Mouse (Mus musculus) spleen, adult 18-20 months (tissue): ENCODE results near the gene Wdr72.
A peak's percentile ranks its signal among the peaks of the same experiment; 100 is the strongest.

ENCODE experiments used
- DNase-seq, 2 experiments: peaks; one replicate each; pipeline ENCODE4 v3.0.0; 2022; ENCODE audit warnings: mixed read lengths in 2 of 2

Wdr72 gene

DNA sequence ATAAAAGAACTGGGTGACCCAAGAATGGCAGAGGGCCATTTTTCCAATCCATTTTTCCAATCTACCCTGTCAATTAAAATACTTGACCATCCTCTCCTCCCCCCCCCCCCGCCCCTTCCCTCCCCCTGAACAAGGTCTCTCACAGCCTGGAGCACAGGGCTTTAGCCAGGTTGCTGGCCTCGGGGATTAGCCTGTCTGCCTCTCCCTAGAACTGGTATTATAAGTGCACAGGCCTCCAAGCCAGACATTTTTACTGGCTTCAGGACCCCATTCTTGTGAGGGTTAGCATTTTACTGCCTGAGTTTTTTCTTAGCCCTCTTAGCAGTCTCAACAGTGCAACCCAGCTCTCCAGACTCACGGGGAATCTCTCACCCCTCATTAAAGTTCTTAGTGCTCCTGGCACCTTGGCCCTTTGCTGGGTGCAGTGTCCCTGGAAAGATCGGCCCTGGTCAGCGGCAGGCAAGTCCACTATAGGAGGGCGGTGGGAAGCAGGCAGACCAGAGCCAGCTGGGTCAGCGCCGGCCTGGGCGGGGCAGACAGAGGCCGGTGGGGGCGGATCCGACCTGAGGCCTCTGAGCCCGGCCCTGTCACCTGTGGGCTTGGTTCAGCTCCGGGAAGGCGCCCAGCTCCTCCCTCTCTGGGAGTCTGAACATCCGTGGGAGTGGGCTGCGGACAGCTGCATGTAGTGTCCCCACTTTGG is at the start of gene Wdr72:
TSS of gene Wdr72 (plus strand) at position 596 of the 700 bp plus-strand sequence.
- DNase-seq: no peak

DNA sequence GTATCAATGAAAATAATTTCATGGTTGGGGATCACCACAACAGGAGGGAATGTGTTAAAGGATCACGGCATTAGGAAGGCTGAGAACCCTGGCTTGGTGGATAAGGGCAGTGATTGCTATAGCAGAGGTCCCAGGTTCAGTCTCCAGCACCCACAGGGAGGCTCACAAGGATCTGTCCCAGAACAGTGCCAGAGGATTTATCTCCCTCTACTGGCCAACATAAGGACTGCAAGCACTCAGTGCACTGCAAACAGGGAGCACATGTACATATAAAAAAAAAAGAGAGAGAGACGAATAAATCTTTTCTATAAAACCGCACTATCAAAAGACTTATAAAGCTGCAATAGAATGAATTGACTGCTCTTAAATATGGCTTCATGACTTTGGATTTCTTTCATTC is 43.9 kb upstream of the Wdr72 start:
- no peak for DNase-seq

DNA sequence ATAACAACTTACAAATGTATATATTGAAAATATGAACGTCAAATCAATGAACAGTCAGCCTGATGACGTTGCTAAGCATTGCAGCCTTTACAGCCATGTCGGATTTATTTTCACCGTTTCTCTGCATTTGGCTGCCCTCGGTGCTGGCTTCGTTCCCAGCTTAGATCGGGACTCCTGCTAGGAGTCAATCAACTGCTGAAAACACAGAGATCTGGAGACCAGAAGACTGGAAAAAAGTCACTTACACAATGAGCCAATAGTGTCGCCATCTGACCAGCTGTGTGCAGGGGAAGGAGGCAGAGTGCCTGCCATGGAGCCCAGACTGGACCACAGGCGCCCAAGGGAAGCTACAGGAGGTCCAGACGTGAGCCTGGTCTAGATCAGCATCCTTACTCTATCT is 43.4 kb upstream of the Wdr72 start:
- no peak for DNase-seq

DNA sequence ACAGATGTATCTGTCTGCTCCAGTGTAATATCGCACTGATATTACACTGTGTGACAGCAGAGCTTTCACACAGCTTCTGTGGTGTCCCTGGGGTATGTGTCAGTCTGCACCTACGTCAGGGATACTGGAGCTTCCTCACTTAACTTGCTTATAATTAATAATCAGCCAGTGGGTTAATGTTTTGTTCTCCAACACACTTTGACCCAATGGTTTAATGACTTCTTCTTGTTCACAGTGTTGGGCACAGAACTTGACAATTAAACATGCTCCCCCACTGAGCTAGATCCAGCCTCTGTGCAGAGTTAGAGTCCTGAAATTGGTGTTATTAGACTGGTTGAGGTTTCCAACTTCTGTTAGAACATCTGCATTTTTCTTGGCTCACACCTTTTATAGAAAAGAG is 34.2 kb upstream of the Wdr72 start:
- no peak for DNase-seq

DNA sequence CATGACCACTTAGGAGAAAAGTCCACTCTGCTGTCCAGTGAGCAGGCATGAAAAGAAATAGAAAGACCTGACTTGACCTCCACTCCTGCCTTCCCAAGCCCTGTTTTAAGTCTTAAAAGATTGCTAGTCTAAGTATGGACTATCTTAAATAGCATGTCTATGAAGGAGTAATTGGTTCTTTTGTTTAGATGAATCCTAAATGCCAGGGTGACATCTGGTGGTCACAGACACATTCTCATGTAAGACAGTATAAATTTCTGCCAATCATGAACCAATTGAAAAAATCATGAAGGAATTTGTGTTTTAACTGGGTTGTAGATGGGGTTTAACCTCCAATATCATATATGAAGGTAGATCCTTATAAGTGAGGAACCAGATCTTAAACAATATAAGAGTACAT is 31.7 kb upstream of the Wdr72 start:
- no peak for DNase-seq

DNA sequence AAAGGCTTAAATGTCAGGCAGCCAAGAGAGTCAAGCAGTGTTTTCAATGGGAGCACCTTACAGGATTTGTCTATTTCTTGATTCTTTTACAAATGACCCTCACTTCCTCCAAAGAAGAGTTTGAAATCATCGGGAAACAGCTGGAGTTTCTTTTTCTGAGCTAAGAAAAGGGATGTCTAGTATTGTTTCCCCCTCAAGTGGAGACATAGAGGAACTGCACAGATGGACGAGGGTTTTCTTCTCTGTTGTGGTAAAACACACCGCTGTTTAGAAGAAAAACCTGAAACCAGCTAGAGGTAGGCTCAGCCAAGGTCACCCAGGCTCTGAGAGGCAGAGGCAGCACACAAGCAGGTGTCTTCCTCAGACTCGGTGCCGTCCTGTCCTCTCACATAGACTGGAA is 29.9 kb upstream of the Wdr72 start:
- no peak for DNase-seq

DNA sequence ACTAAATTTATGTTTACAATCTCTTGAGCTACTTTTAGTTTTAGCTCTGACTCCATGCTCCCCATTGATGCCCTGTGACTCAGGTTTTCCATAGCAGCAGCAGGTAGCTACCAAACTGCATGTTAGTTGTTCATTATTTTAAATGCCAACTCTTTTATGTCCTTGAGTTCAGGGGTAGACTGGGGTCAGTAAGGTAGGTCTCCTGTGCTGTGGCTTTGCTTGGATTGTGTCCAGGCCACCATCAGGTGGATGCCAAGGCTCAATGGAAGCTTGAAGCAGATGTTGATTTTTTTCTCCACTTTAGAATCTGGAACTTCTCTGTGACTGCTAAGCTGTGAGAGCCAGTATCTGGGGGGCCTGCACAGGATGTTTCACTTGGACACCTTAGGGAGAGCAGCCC is 8.6 kb upstream of the Wdr72 start:
- DNase-seq: no peak

DNA sequence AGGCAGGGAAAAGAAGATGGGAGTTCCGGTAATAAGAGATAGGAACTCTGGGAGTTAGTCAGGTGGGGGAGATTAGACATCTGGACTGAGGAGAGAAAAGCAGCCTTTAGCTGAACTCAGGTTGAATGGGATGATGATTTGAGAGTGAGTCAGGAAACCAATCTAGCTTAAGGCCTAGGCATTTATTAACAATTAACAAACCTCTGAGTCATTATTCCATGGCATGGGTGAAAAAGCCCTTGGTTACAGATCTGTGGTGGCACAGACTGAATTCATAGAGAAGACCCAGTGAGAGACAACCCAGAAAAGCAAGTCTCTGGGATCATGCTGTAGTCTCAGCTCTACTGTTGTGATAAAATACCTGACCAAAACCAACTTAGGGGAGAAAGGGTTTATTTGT is 7.5 kb upstream of the Wdr72 start:
- no peak for DNase-seq

DNA sequence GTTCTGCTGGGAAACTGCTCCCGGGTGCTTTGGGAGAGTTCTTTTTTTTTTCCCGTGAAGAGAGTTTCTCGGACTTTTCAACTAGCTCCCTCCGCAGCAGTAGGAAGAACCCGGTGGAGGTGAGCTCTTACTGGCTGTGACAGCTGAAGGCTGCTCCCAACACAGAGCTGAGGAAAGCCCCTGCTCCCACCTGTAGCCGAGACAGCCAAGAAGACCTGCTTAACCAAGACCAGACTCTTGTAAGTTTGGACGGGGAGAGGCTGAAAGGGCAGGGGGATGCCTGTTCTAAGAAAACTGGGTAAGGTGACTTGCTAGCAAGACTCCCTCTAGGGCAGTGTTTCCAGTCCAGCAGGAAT is 283 bp downstream of the Wdr72 start:
- DNase-seq: no peak

DNA sequence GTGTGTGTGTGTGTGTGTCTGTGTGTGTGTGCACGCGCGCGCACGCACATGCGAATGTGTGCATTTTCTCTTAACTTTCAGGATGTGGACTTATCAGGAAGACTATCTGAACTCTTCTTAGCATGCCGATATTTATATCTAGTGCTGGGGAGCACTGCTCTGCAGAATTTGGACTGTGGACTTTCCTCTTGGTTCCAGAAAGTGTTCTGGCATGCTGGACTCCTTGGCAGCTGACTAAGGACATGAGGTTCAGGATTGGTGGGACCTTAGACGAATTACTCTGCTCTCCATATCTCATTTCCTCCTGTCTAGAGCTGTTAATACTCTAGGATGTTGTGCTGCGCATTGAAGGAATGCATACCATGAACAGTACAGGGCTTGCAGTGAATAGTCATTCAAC is 2.4 kb downstream of the Wdr72 start:
- DNase-seq: no peak

DNA sequence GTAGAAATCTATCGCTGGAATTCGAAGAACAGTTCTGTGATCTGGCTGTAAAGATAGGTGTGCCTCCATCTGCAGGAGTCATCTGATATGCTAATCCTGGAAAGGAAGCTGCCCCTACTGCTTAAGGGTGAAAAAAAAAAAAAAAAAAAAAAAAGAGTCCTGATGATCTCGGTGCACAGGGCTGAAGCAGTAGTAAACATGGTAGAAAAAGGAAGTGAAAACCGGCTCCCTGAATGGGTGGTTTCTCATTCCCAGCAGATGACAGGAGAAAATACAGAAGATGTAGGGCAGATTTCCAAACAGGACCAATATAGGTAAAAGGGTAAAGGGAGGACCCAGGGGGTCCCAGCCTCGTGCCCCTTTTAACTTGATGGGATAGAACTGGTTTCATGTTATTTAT is 16.1 kb downstream of the Wdr72 start:
- no peak for DNase-seq

DNA sequence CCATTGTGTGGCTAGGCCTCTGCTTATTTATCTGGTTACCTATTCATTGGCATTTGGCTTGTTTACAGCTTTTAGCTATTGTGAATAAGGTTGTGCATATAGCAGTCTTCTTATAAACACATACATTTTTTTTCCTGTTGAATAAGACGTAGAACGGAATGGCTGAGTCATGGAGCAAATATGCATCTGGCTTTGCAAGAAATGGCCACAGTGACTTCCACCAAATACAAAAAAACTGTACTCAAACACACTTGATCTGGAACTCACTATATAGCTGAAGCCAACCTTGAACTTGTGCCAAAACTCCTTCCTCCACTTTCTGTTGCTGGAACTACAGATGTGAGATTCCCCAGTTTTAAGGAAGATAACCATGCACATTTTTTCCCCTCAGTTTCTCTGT is 23.9 kb downstream of the Wdr72 start:
- DNase-seq: no peak

DNA sequence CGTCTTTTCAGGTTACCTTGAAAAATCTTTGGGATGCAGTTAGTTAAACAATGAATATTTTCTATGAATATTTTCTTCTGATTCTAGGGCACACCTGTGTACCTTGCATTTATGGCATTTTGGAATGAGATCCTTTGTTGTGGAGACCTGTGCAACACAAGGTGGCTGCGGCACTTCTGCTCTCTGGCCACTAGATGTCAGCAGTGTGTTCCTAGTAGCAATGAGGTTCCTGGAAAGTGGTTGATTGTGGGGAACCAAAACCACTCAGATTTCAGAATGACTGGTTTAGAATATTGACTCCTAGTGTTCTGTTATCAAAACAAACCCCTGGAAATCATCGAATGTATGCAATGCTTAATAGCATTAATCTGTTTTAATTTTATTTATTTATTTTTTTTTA is 31.7 kb downstream of the Wdr72 start:
- peak in 1 of 2 experiments; percentile 31 for DNase-seq

DNA sequence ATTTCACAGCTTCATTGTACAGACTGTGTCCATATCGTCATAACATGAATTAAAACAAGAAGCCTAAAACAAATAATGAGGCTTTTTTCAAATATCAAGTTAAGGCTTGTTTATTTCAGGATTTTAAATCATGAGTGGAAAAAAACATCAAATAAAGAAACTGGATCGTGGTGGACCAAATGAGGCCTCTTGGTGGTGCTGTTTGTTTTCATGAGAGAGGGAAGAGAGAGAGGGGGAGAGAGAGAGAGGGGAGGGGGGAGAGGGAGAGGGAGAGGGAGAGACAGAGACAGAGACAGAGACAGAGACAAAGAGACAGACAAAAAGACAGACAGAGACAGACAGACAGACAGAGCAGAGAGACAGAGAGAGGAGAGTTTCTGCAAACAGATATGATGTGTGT is 32.5 kb downstream of the Wdr72 start:
- no peak for DNase-seq

DNA sequence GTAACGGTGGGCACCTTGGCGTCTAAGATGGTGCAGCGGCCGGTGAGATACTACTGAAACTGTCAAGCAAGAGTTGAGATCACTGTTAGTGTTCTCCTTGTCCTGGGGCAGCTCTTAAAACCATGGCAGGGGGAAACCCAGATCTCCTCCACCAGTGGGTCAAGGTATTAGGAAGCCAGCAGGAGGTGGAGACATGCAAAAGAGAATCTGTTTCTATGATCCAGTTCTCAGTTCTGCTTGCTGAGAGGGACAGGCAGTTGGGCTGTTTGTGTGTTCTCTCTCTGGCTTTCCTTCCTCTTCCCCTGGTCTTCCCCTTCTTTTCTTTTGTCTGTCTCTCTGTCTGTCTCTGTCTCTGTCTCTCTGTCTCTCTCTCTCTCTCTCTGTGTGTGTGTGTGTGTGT is 35.0 kb downstream of the Wdr72 start:
- no peak for DNase-seq

DNA sequence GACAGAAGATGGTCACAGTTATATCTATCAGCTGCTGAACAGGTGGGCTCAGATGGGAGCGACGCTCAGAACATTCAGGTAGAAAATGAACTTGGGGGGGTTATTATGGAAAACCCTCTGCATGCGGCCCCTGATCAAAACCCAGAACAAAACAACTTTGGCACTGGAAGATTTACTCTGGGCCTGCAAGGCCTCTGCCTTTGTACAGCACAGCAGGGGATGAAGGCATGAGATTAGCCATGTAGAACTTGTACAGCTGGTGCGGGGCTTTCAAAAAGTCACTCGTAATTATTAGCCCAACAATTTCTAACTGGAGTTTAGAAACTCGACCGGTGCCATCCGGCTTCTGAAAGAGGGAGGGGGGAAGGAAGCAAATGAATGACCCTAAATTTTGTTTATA is 38.1 kb downstream of the Wdr72 start:
- no peak for DNase-seq

DNA sequence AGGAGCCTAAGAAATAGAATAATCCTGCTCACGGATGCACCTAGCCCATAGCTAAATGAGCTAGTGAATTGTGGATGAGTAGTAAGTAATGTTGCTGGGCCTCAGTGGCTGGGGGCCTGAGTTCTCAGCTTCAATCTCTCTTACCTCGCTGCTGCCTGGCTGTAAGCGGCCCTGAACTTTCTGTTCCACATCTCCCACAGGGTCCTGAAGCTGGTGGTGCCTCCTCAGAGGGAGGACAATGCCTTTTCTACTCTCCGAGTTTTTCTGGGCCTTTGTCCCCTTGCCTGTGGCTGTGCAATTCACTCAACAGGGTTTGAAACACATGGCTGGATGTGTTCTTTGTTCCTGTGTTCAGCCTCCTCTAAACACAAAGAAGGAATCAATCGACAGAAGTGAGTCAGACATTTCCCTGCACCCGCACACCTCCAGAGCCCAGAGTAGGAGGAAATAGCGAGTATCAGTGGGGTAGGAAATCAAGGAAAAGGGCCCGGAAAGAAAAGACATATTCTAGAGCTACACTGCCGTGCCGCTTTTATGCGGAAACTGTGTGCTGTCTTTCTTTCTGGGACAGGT is 50.3 kb downstream of the Wdr72 start:
- DNase-seq: no peak

DNA sequence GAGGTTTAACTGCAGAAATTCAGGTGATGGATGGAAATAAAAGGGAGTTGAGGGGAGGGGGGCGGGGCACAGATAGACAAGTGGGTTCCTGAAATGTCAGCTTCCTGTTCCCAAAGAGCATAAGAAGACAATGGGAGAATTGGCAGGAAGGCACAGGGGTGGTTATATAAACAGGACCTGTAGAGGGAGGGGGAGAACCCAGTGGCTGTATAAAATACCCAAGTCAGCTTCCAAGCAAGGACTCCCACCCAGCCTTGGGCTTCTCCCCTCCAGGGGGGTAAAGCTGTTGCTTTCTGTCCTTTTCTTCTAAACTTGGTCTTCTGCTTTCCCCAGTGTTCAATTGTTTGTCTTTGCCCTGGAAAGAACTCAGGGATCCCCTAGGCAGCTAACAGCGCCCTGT is 55.5 kb downstream of the Wdr72 start:
- DNase-seq: no peak

DNA sequence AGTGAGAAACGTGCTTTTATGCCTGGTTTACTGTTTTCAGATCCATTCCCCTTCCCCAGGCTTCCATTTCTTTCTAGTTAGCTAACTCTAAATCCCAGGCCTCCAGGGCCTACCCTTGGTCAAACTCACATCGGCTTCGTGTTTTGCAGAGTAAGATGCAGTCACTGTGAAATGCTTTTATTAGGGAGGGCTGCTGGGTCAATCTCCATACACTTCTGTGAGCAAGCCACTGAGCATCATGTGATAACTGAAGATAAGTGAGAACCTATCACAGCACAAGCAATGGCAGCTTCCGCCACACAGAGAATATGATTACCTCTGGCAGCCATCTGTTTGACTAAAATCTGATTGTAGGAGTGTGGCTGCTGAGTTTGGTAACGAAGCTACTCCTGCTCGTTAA is 59.7 kb downstream of the Wdr72 start:
- no peak for DNase-seq

DNA sequence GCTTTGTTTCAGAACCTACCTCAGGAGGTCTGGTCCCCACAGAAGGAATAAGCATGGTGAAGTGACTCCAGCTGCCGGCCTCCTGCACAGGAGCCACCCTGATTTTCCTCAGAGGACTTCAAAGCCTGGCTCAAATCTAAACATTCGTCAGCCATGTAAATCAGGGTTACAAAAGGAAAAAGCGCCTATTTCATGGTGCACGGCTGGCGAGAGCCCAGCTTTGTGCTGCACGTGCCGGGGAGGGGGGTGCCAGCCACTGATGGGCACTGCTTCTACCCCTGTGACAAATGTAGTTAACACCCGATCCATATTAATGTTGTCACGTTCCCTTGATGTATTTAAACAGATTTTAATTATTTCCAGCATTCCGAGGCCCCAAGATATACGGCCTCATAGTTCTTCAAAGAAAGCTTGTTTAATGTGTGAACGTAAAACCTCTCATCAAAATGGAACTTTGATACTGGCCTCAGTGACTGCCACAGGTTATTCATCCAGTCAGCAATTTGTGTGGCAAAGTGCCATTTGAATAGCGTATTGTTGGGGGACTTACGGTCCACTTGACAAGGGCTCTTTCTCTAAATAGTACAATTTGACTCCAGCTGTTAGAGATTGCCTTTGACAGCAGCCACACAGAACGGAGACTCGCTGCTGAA is 76.7 kb downstream of the Wdr72 start:
- DNase-seq: no peak

DNA sequence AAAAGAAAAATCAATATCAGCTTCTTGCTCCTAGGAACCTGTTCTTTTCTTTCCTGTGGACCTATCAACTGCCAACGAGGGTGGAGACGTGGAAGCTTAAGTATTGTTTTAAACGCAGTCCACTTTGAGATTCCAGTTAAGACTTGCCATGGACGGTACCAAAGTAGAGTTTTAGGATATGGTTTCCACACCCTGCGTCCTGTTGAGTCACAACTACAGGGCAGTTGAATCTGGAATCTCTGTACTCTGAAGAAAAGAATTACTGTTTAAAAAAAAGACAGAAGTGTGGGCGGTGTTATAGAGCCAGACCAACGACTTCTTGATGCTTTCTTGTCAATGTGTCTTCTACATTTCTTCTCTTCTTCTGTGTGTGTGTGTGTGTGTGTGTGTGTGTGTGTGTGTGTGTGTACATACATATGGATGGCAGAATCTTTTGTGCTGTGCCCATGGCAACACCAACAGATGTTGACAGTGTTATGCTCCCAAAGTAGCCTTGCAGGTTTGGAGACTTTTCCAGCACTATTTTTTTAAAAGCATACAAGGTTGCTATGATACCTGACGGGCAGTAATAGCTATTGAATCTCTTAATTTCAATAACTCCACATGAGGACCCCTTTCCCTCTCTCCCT is 77.4 kb downstream of the Wdr72 start:
- no peak for DNase-seq

DNA sequence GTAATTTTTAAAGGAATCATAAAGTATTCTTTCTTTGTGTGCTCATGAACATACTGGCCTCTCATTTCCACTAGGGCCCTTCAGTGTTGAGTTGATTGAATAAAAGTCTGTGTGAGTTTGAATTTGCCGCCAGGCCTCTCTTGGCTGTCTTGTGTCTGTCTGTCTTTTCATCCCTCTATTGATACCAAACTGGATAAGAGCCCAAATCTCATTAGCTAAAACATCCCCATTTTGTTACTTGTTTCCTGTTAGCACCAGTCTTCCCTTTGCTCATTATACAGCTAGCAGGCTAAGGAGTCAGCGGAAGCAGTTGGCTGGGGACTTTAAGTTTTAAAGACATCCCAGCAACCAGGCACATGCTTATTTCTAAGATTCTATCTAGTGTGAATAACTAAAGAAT is 84.7 kb downstream of the Wdr72 start:
- no peak for DNase-seq

DNA sequence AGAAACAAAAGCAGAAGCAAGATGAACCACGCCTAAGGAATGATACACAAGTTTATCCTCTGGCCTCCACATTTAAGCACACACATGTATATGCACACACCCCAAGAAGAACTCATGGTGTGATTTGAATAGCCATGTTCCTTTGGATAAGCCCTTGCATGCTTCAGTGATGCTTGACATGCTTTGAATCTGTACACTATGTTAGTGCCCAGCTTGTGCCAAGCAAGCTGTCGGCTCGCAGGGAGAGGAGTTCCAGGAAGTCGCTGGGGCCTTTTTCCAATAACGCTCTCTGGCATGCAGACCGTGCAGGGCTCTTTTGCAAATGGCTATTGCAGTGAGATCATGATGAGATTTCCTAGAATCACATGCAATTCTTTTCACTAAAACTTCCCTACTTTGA is 118.1 kb downstream of the Wdr72 start:
- DNase-seq: no peak

DNA sequence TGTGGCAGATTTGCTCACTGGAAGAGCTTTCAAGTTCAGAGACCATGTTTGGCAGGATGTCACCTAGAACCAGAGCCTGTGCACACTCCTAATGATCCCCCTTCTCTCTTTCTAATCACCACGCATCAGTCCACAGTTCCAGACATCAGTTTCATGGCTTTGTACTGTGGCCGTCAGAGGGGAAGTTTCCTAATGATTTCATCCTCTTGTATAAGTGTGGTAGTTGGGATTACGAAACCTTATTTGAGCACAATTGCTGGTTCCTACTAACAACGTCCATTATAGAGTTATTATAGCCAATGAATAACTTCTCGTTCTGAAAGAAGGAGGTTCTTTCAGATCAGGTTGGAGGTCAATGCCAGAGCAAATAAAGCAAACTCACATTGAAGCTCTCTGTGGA is 131.1 kb downstream of the Wdr72 start:
- no peak for DNase-seq
